Mouse (Mus musculus) stomach, embryonic 16.5 days (tissue): ENCODE data around the gene Pik3r5. TPM values are rescaled to one million over a fixed set of nuclear protein-coding genes. Genes with fewer than 3 reads are reported as not detected.
A peak's percentile ranks its signal among the peaks of the same experiment; 100 is the strongest.

ENCODE experiments used
- ATAC-seq: fragments of 200-750 bp; cut with Nextera tagmentation; 2 replicates; pipeline ENCODE4 v1.8.0; 2017; ENCODE audit warnings: moderate number of reproducible peaks, moderate TSS enrichment; ENCODE audit not compliant: insufficient read depth, low FRiP score
- H3K27ac ChIP-seq: fragments of 300-500 bp; sonication (generic); 2 replicates; pipeline ENCODE4 v1.5.1; 2014; ENCODE audit warnings: low read length
- H3K27me3 ChIP-seq: fragments of 300-500 bp; sonication (generic); 2 replicates; pipeline ENCODE4 v1.6.1; 2014; ENCODE audit warnings: low read length, control low read depth, mixed read lengths; ENCODE audit not compliant: control insufficient read depth, insufficient read depth
- H3K36me3 ChIP-seq: fragments of 300-500 bp; sonication (generic); 2 replicates; pipeline ENCODE4 v1.6.1; 2014; ENCODE audit warnings: low read length; ENCODE audit not compliant: control insufficient read depth, insufficient read depth
- H3K4me1 ChIP-seq: fragments of 300-500 bp; sonication (generic); 2 replicates; pipeline ENCODE4 v1.6.1; 2014; ENCODE audit warnings: low read length, control low read depth, mixed read lengths; ENCODE audit not compliant: control insufficient read depth, insufficient read depth
- H3K4me2 ChIP-seq: fragments of 300-500 bp; sonication (generic); 2 replicates; pipeline ENCODE4 v1.6.1; 2014; ENCODE audit warnings: low read depth, low read length, mixed read lengths
- H3K4me3 ChIP-seq: fragments of 300-500 bp; sonication (generic); replicated peaks from 2 replicates; pipeline ENCODE4 v1.5.1; 2014; ENCODE audit warnings: mild to moderate bottlenecking, low read length
- H3K9ac ChIP-seq: fragments of 300-500 bp; sonication (generic); 2 replicates; pipeline ENCODE4 v1.6.1; 2014; ENCODE audit warnings: low read length
- H3K9me3 ChIP-seq: fragments of 300-500 bp; sonication (generic); replicated peaks from 2 replicates; pipeline ENCODE4 v1.6.1; 2016; ENCODE audit warnings: low read length, control low read depth; ENCODE audit not compliant: control insufficient read depth
- WGBS: fragments of 180-500 bp; shearing (Covaris S2); extraction: QIAGEN DNeasy Blood & Tissue Kit; methylation state at CpG from one replicate; pipeline ENCODE4 v1.1.7; 2014; 5-methylcytosine and 5-hydroxymethylcytosine counted together
- polyA plus RNA-seq: library from polyadenylated mRNA; unstranded; fragments of >200 nt; fragmentation: Nextera tagmentation; extraction: Ambion mirVana; gene quantifications from 2 replicates; pipeline ENCODE4 v1.2.1, GENCODE M21; 2015

The Pik3r5 gene
- polyA plus RNA-seq, 1 experiment from 2014 or later, result 0.79 TPM

- H3K9me3 ChIP-seq, result no peaks in the 10 kb centered on the region
- no peak for ATAC-seq
- H3K27me3 ChIP-seq, result no peaks in the 10 kb centered on the region
These were observed 50.1 kb downstream of the Pik3r5 start for GRCm38 (mm10) chr11:68482001-68482400.

DNA sequence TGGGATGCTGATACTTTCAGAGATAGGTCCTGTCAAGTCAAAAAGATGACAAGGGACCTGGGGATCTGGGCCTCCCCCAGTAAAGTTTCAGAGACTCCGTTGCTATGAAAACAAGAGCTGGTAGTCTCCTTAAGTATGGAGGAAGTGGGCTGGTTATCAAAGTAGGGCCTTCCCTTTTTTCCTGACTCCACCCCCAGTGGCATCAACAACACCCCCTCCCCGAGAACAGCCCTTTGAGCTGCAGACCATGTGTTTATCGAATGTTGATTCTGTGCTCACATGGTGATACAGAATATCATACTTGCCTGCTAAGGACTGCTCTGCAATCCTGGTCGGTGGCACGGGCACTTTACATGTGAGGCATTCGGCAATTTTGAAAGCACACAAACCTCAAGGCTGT is 51.3 kb downstream of the Pik3r5 start:
- ATAC-seq, result no peak
- no peaks in the 10 kb centered on the region for H3K36me3 ChIP-seq
- H3K4me2 ChIP-seq, result no peak overlapping the region
- no peaks in the 10 kb centered on the region for H3K27me3 ChIP-seq
- H3K9ac ChIP-seq, result no peak overlapping the region
- no peak overlapping the region for H3K27ac ChIP-seq
- peaks cover 5% of the 10 kb centered on the region; the same call in 1 of the 2 replicates for H3K4me1 ChIP-seq
- 61% methylated on average over 6 of the region's 6 CpGs for WGBS
- H3K9me3 ChIP-seq, result no peaks in the 10 kb centered on the region
- no peak overlapping the region for H3K4me3 ChIP-seq

More at GRCm38 (mm10) chr11:68482001-68482400, 50.1 kb downstream of the Pik3r5 start:
- Histone ChIP-seq H3K4me3 (no peak overlapping the region), H3K4me1 (peaks cover 5% of the 10 kb centered on the region; the same call in 1 of the 2 replicates), H3K27ac (no peak overlapping the region), H3K9ac (no peak overlapping the region), H3K36me3 (no peaks in the 10 kb centered on the region), H3K4me2 (no peak overlapping the region)

DNA sequence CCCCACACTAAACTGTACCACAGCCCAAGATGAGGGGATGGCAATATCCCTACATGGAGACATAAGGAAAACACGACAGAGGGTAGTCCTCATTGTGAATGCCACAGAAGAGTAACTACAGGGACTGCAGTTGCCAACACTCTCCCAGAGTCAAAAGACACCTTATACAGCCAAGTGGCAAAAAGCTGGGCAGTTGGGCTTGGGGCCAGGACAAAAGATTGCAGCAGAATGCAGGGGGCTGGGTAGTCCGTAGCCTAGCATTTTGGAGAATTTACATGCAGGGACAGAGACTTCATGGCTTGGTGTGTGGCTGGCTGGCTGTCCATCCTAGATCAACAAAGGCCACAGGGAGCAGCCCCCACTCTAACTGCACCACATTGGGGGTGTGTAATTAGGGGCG is 52.5 kb downstream of the Pik3r5 start:
- 70% methylated on average over 3 of the region's 3 CpGs for WGBS

DNA sequence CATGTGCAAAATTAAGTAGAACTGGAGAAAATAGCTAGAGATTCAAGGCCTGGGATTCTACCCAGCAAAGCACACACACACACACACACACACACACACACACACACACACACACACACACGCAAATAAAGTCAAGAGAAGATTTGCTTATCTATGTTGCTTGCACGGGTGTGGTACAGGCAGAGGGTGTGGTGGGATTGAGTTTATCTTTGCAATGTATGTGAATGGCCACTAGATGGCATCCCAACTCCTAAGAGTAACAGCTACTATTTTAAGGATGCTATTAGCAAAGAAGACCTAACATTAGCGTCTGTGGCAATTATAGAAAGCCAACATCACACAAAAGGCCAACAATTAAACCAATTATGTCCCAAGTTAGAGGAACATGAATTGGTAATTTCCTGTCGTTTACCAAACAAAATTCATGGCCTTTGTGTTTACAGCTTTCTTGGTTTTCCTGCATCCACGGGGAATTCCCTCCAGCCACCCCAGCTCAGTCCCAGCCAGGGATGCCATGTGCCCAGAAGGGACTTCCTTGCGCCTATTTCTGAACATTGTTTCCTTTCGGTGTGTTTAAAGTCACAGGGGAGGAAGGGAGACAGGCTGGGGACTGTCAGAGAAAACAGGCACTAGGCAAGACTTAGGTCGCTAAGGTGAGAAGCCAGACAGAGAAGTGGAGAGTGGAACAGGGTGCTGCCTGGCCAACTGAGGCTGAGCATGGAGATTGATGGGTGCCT is 53.5 kb downstream of the Pik3r5 start:
- ATAC-seq, result peak; percentile 30; the same call in 1 of the 2 replicates
- no peaks in the 10 kb centered on the region for H3K36me3 ChIP-seq
- H3K27me3 ChIP-seq, result no peaks in the 10 kb centered on the region
- WGBS, result 40% methylated on average over 8 of the region's 8 CpGs
- no peaks in the 10 kb centered on the region for H3K9me3 ChIP-seq
- no peak overlapping the region for H3K9ac ChIP-seq
- H3K4me3 ChIP-seq, result no peak overlapping the region
- no peak overlapping the region for H3K4me2 ChIP-seq
- no peaks in the 10 kb centered on the region for H3K4me1 ChIP-seq
- no peak overlapping the region for H3K27ac ChIP-seq

More for the DNA sequence above, 52.5 kb downstream of the Pik3r5 start:
- H3K4me2 ChIP-seq, result no peak overlapping the region
- no peaks in the 10 kb centered on the region for H3K27me3 ChIP-seq
- no peak for ATAC-seq
- H3K9me3 ChIP-seq, result no peaks in the 10 kb centered on the region
- no peak overlapping the region for H3K4me3 ChIP-seq
- H3K9ac ChIP-seq, result no peak overlapping the region
- H3K4me1 ChIP-seq, result no peaks in the 10 kb centered on the region
- no peaks in the 10 kb centered on the region for H3K36me3 ChIP-seq
- no peak overlapping the region for H3K27ac ChIP-seq

DNA sequence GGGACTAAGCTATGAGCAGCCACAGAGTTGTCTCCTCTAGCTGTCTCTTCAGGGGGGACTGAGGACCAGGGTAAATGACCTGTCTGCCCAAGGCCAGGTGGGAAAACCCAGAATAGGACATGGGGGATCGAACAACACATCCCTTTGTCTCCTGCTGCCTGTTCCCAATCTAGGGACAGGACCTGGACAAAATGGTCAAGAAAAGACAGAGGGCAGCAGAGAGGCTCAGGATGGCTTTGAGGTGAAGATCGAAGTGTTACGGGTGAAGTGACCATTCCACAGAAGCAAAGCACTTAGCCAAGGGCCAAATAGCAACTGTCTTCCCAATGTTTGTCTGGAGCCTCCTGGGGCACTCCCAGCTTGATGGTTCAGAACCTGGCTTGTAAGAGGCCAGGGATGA is 54.2 kb downstream of the Pik3r5 start:
- Histone ChIP-seq H3K4me2 (no peak overlapping the region), H3K9ac (no peak overlapping the region), H3K4me3 (no peak overlapping the region), H3K4me1 (no peaks in the 10 kb centered on the region), H3K27me3 (no peaks in the 10 kb centered on the region), H3K36me3 (no peaks in the 10 kb centered on the region), H3K27ac (no peak overlapping the region), H3K9me3 (no peaks in the 10 kb centered on the region)
- 90% methylated on average over 3 of the region's 3 CpGs for WGBS
- no peak for ATAC-seq

GRCm38 (mm10) chr11:68487720-68488119 is 55.8 kb downstream of the Pik3r5 start:
- H3K4me1 ChIP-seq, result no peaks in the 10 kb centered on the region
- no peak for ATAC-seq
- H3K27me3 ChIP-seq, result no peaks in the 10 kb centered on the region
- WGBS, result 84% methylated on average over 10 of the region's 10 CpGs
- H3K9ac ChIP-seq, result no peak overlapping the region
- no peak overlapping the region for H3K4me3 ChIP-seq
- H3K36me3 ChIP-seq, result no peaks in the 10 kb centered on the region
- no peaks in the 10 kb centered on the region for H3K9me3 ChIP-seq
- no peak overlapping the region for H3K4me2 ChIP-seq
- H3K27ac ChIP-seq, result peak overlapping the region; percentile 25; the same call in 1 of the 2 replicates

DNA sequence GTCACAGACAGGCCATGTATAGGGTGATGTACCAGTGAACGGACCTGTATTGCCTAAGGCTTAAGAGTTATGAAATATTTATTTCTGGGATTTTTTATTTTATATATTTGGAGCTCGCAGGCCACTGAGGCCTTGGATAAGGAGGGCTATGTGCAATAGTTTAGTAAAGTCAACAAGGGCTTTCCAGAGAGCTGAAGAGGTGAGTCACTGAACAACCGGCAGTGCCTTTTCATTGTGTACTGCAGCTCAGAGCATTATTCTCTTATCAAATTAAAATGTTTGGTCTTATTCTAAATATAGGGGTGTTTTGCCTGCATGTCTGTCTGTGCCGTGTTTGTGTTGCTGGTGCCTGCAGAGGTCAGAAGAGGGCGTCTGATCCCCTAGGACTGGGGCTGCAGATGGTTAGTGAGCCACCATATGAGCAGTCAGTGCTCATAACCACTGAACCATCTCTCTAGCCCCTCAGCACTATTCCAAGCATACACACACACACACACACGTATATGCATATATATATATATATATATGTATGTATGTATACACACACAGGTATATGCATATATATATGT is 56.4 kb downstream of the Pik3r5 start:
- peak; percentile 54; the same call in 1 of the 2 replicates for ATAC-seq
- H3K4me2 ChIP-seq, result no peak overlapping the region
- H3K9ac ChIP-seq, result no peak overlapping the region
- H3K27ac ChIP-seq, result 0 out of 2 replicates have a peak overlapping the region, but pooled peaks have one; percentile 25
- H3K36me3 ChIP-seq, result no peaks in the 10 kb centered on the region
- WGBS, result 53% methylated on average over 6 of the region's 6 CpGs
- no peaks in the 10 kb centered on the region for H3K27me3 ChIP-seq
- H3K4me3 ChIP-seq, result no peak overlapping the region
- no peaks in the 10 kb centered on the region for H3K4me1 ChIP-seq
- H3K9me3 ChIP-seq, result no peaks in the 10 kb centered on the region

DNA sequence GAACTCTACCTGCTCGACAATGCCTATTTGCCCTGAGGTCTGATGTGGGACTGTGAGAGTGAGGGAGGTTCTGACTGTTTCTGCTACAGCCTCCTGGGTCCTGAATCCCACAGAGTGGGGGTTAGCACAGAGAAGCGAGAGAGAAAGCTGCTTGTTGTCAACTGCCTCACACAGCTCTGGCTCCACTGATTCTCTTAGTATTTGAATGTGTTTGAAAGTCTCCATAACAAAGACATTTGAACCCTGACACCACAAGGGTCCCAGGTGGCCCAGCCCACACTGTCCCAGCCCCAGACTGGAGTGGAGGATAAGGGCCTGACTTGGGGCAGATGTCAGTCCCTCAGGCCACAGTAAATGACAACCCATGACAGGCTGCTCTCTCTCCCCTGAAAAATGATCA is 57.3 kb downstream of the Pik3r5 start:
- H3K4me2 ChIP-seq, result no peak overlapping the region

DNA sequence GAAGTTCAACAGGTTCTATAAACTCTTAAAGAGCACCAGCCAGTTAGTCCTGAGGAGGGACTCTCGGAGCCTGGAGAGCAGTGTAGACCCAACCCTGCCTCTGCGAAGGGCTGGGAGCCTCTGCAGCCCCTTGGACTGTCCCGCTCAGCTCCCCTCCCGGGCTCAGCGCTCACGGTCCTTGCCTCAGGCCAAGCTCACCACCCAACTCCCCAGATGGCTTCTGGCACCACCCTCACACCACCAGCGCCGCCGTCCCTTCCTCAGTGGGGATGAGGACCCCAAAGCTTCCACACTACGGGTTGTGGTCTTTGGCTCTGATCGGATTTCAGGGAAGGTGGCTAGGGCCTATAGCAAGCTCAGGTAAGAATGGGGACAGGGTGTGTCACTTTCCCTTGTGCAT is 60.7 kb downstream of the Pik3r5 start:
- Histone ChIP-seq H3K27ac (no peak overlapping the region), H3K4me1 (no peaks in the 10 kb centered on the region)
- WGBS, result 85% methylated on average over 11 of the region's 11 CpGs

More for the DNA sequence above, 57.3 kb downstream of the Pik3r5 start:
- no peak for ATAC-seq
- Histone ChIP-seq H3K4me3 (no peak overlapping the region), H3K9ac (no peak overlapping the region), H3K27me3 (no peaks in the 10 kb centered on the region), H3K9me3 (no peaks in the 10 kb centered on the region), H3K27ac (no peak overlapping the region), H3K4me1 (no peaks in the 10 kb centered on the region), H3K36me3 (no peaks in the 10 kb centered on the region)
- WGBS, result 46% methylated on average over 2 of the region's 2 CpGs

More for the DNA sequence above, 60.7 kb downstream of the Pik3r5 start:
- no peak overlapping the region for H3K9ac ChIP-seq
- H3K9me3 ChIP-seq, result no peaks in the 10 kb centered on the region
- no peak overlapping the region for H3K4me3 ChIP-seq
- no peak for ATAC-seq
- no peaks in the 10 kb centered on the region for H3K27me3 ChIP-seq
- no peaks in the 10 kb centered on the region for H3K36me3 ChIP-seq
- no peak overlapping the region for H3K4me2 ChIP-seq
